Mouse (Mus musculus): ENCODE data around the gene Cbx7.
A peak's percentile ranks its signal among the peaks of the same experiment; 100 is the strongest.
"Not testable (repeated sequence)": the region's sequence is repeated elsewhere in the genome, so short reads cannot be mapped to it uniquely, and the experiment has no call there.

Gene Cbx7

GRCm38 (mm10) chr15:79895221-79896079, 75.5 kb downstream of the Cbx7 start:
- not testable (repeated sequence) for DNase-seq (ENCODE audit: low spot score in 2 of 2)

- no peak for DNase-seq (ENCODE audit: low spot score in 2 of 2)
Observed at GRCm38 (mm10) chr15:79894343-79894742, 76.6 kb downstream of the Cbx7 start.

GRCm38 (mm10) chr15:79893824-79894123, 77.1 kb downstream of the Cbx7 start:
- no peak for DNase-seq (ENCODE audit: low spot score in 2 of 2)

GRCm38 (mm10) chr15:79892995-79893823, 77.7 kb downstream of the Cbx7 start:
- no peak for DNase-seq (ENCODE audit: low spot score in 2 of 2)

- peak; percentile 56 to 69 for DNase-seq (ENCODE audit: low spot score in 2 of 2)
Observed at GRCm38 (mm10) chr15:79892213-79892541, 78.7 kb downstream of the Cbx7 start.

- peak; percentile 46 to 67 for DNase-seq (ENCODE audit: low spot score in 2 of 2)
Observed at GRCm38 (mm10) chr15:79891436-79892212, 79.3 kb downstream of the Cbx7 start, which contains the start of gene Apobec3. Gene Apobec3, plus strand, starts transcription at chr15:79891659.

GRCm38 (mm10) chr15:79884820-79885219, 86.1 kb downstream of the Cbx7 start:
- DNase-seq (ENCODE audit: low spot score in 2 of 2): no peak

- DNase-seq (ENCODE audit: low spot score in 2 of 2): peak; percentile 89 to 91
Observed at GRCm38 (mm10) chr15:79883352-79883822, 87.5 kb downstream of the Cbx7 start.

- DNase-seq (ENCODE audit: low spot score in 2 of 2): no peak
Observed at GRCm38 (mm10) chr15:79882623-79883267, 88.2 kb downstream of the Cbx7 start.

GRCm38 (mm10) chr15:79880477-79880876, 90.4 kb downstream of the Cbx7 start:
- no peak for DNase-seq (ENCODE audit: low spot score in 2 of 2)

GRCm38 (mm10) chr15:79879319-79879718, 91.6 kb downstream of the Cbx7 start:
- peak; percentile 72 to 90 for DNase-seq (ENCODE audit: low spot score in 2 of 2)

- DNase-seq (ENCODE audit: low spot score in 2 of 2): no peak
Observed at GRCm38 (mm10) chr15:79878725-79879136, 92.2 kb downstream of the Cbx7 start.

GRCm38 (mm10) chr15:79875261-79875995, 95.5 kb downstream of the Cbx7 start:
- no peak for DNase-seq (ENCODE audit: low spot score in 2 of 2)

- DNase-seq (ENCODE audit: low spot score in 2 of 2): no peak
Observed at GRCm38 (mm10) chr15:79873995-79874394, 96.9 kb downstream of the Cbx7 start.

- DNase-seq (ENCODE audit: low spot score in 2 of 2): no peak
Observed at GRCm38 (mm10) chr15:79873545-79873944, 97.4 kb downstream of the Cbx7 start.

GRCm38 (mm10) chr15:79867260-79868002, 103.5 kb downstream of the Cbx7 start:
- no peak for DNase-seq (ENCODE audit: low spot score in 2 of 2)

Data from urinary bladder, adult 18-20 months (tissue).